23 mouse cellular contexts compared by ENCODE assay signal in genomic region chr3:152202942-152203341, GRCm38 (mm10). TPM values are rescaled to one million over a fixed set of nuclear protein-coding genes. Genes with fewer than 3 reads are reported as not detected.
DNase-seq lines count a peak whose midpoint lies in the region; ATAC-seq and TF ChIP-seq lines count a peak whose summit lies in the region.
"Had no signal": no experiment of that assay in that cellular context is flagged by ENCODE, and none has a peak within 500 bp of the region (broad histone marks: within the 10 kb centered on the region; RNA-seq: fewer than 3 reads in every experiment).

No protein-coding gene starts in this region.

- H3K27me3 ChIP-seq in CH12.LX (replicated peaks) (no peaks in the 10 kb centered on the region), MEL (ENCODE audit: control insufficient read depth in 1 of 2, insufficient read depth in 2 of 2, low read length in 2 of 2) (no peaks in the 10 kb centered on the region)
- H3K27me3 ChIP-seq: Patski had no signal

- no peak overlapping the region for H3K9ac ChIP-seq in CH12.LX (ENCODE audit: insufficient read depth, low read depth)
- H3K9ac ChIP-seq in ES-E14 (ENCODE audit: insufficient read depth, low read depth, low read length, poor library complexity, severe bottlenecking), result no peak overlapping the region
- no peak overlapping the region for H3K9ac ChIP-seq in MEL (ENCODE audit: control insufficient read depth, low read depth, low read length, poor library complexity, severe bottlenecking)

- dilution Hi-C loops in CH12.LX (cut with MboI; ENCODE audit: extremely low pct_ligation_motif_present, extremely low pct_unique_long_range_greater_than_20kb, low sequenced_read_pairs), result no loop called here

- in situ Hi-C loops in CH12.LX (cut with MboI; ENCODE audit: low pct_ligation_motif_present, low pct_unique_long_range_greater_than_20kb, low sequenced_read_pairs) (no loop called here), ES-E14 (cut with MboI; ENCODE audit: low sequenced_read_pairs in 2 of 2, unreplicated experiment in 2 of 2) (loop anchor here in 1 of 2 experiments (10.0 kb wide), 1 partner anchor 88 kb away; no protein-coding TSS in a partner anchor)

- ATAC-seq in activated CD4-positive, CD25-positive, alpha-beta regulatory T cell, adult 4 months, result no peak
- ATAC-seq: CD4-positive, CD25-positive, alpha-beta regulatory T cell, adult 4 months; Patski had no signal

- no peak for TF ChIP-seq POLR2A in CH12.LX (IDR thresholded peaks at IDR 0.05; ENCODE audit: low read depth, low read length)
- no peak for TF ChIP-seq POLR2A in MEL (IDR thresholded peaks at IDR 0.05; ENCODE audit: control insufficient read depth in 1 of 2, insufficient read depth in 1 of 2, low read depth in 1 of 2, low read length in 2 of 2, poor library complexity in 1 of 2)

- no peak overlapping the region for H3K4me2 ChIP-seq in CH12.LX (ENCODE audit: insufficient read depth, low read depth, poor library complexity, severe bottlenecking)

- H3K4me3 ChIP-seq in CH12.LX (replicated peaks in 1 of 3; ENCODE audit: low read depth in 2 of 3, low read length in 2 of 3, poor library complexity in 1 of 3), result no peak overlapping the region
- no peak overlapping the region for H3K4me3 ChIP-seq in ES-E14 (ENCODE audit: insufficient read depth in 1 of 2, low read depth in 1 of 2, low read length in 2 of 2, poor library complexity in 1 of 2, severe bottlenecking in 1 of 2)
- no peak overlapping the region for H3K4me3 ChIP-seq in MEL (ENCODE audit: control insufficient read depth in 1 of 2, insufficient read depth in 1 of 2, low read depth in 2 of 2, low read length in 2 of 2)

- no peak for TF ChIP-seq RAD21 in CH12.LX (IDR thresholded peaks at IDR 0.05; ENCODE audit: low read depth, low read length)
- TF ChIP-seq RAD21 in MEL (IDR thresholded peaks at IDR 0.05; ENCODE audit: low read depth, low read length), result no peak

- TF ChIP-seq EP300 in CH12.LX (IDR thresholded peaks at IDR 0.05; ENCODE audit: low read length) (no peak), MEL (IDR thresholded peaks at IDR 0.05; ENCODE audit: low read depth in 1 of 2, low read length in 2 of 2) (no peak)

- H3K36me3 ChIP-seq in CH12.LX (replicated peaks in 1 of 2; ENCODE audit: control insufficient read depth in 1 of 2, insufficient read depth in 1 of 2, low read length in 1 of 2) (peaks cover 4 to 18% of the 10 kb centered on the region in 2 experiments), ES-E14 (ENCODE audit: control insufficient read depth, insufficient read depth, low read length, poor library complexity, severe bottlenecking) (peaks cover 2% of the 10 kb centered on the region; the same call in 1 of the 2 replicates), MEL (ENCODE audit: control insufficient read depth in 1 of 2, insufficient read depth in 2 of 2, low read length in 2 of 2) (peaks cover 0 to 31% of the 10 kb centered on the region in 2 experiments; a peak in 2 of 4 replicates)

- DNase-seq in CH12.LX (ENCODE audit: extremely low read depth), result no peak
- DNase-seq in ES-E14 (ENCODE audit: low read depth, low spot score), result no peak
- no peak for DNase-seq in MEL (ENCODE audit: low read depth, low spot score)
- no peak for DNase-seq in kidney, adult 18-20 months
- no peak for DNase-seq in thymus, postnatal 14 days
- DNase-seq: adrenal gland, adult 2 months; adrenal gland, adult 8-10 months; adrenal gland, postnatal 10 days; adrenal gland, postnatal 14 days; adrenal gland, postnatal 25 days; adrenal gland, postnatal 36 days; B cell, adult 2 months; cerebellum, adult 11 months; cerebellum, adult 11-12 months; cerebellum, adult 18-20 months; cerebellum, adult 2 months; cerebellum, adult 8-10 months; cerebellum, adult 9-10 months; cerebellum, adult 9-11 months had no signal

- no peaks in the 10 kb centered on the region for H3K79me2 ChIP-seq in CH12.LX (replicated peaks; ENCODE audit: control insufficient read depth, extremely low read depth, insufficient read depth, poor library complexity, severe bottlenecking)
- H3K79me2 ChIP-seq in MEL (ENCODE audit: control insufficient read depth, insufficient read depth, low read length, poor library complexity), result peaks cover 4% of the 10 kb centered on the region

- H3K27ac ChIP-seq in CH12.LX (ENCODE audit: insufficient read depth, low read depth), result no peak overlapping the region
- no peak overlapping the region for H3K27ac ChIP-seq in ES-E14 (ENCODE audit: insufficient read depth, low read depth, low read length, poor library complexity, severe bottlenecking)
- no peak overlapping the region for H3K27ac ChIP-seq in MEL (ENCODE audit: control insufficient read depth, low read depth, low read length)

- TF ChIP-seq CTCF in CH12.LX (conservative IDR thresholded peaks at IDR 0.05 in 1 of 2, IDR thresholded peaks at IDR 0.05 in 1 of 2; ENCODE audit: low read depth in 2 of 2, low read length in 2 of 2), result no peak
- no peak for TF ChIP-seq CTCF in MEL (IDR thresholded peaks at IDR 0.05 in 2 of 3, conservative IDR thresholded peaks at IDR 0.05 in 1 of 3; ENCODE audit: control insufficient read depth in 1 of 3, insufficient read depth in 1 of 3, low read depth in 2 of 3, low read length in 3 of 3, poor library complexity in 1 of 3, severe bottlenecking in 1 of 3)

- H3K9me3 ChIP-seq in CH12.LX (replicated peaks; ENCODE audit: low read length) (no peaks in the 10 kb centered on the region), ES-E14 (ENCODE audit: control insufficient read depth, insufficient read depth, low read depth, low read length) (no peaks in the 10 kb centered on the region), MEL (replicated peaks; ENCODE audit: insufficient read depth, low read length) (no peaks in the 10 kb centered on the region)
- H3K9me3 ChIP-seq: G1E had no signal

- H3K4me1 ChIP-seq in CH12.LX (ENCODE audit: control insufficient read depth in 1 of 2, insufficient read depth in 2 of 2) (peaks cover 0 to 9% of the 10 kb centered on the region in 2 experiments; a peak in 2 of 4 replicates), ES-E14 (ENCODE audit: control insufficient read depth in 2 of 2, insufficient read depth in 2 of 2, low read length in 2 of 2, poor library complexity in 1 of 2) (peaks cover 0 to 3% of the 10 kb centered on the region in 2 experiments; a peak in 1 of 4 replicates), MEL (ENCODE audit: control insufficient read depth in 1 of 2, insufficient read depth in 2 of 2, low read length in 2 of 2) (peaks cover 11 to 18% of the 10 kb centered on the region in 2 experiments)

TF ChIP-seq in CH12.LX, 34 proteins besides CTCF, POLR2A, EP300 and RAD21:
- no peak for TF ChIP-seq ETS1 (conservative IDR thresholded peaks at IDR 0.05; ENCODE audit: low read depth, low read length)
- TF ChIP-seq CHD2 (IDR thresholded peaks at IDR 0.05; ENCODE audit: low read length), result 0 out of 2 replicates have a peak, but pooled peaks have one; percentile 16
- TF ChIP-seq ZNF384 (IDR thresholded peaks at IDR 0.05; ENCODE audit: low read depth, low read length), result no peak
- TF ChIP-seq MAFK (IDR thresholded peaks at IDR 0.05; ENCODE audit: insufficient replicate concordance, low read length), result peak; percentile 93

TF ChIP-seq in ES-E14, 5 proteins besides CTCF, POLR2A, EP300 and RAD21:
- TF ChIP-seq MAFK (IDR thresholded peaks at IDR 0.05; ENCODE audit: insufficient read depth, low read depth, low read length) (peak; percentile 41; the same call in 1 of the 2 replicates), ZNF384 (IDR thresholded peaks at IDR 0.05; ENCODE audit: low read depth, low read length) (no peak)

TF ChIP-seq in MEL, 35 proteins besides CTCF, POLR2A, EP300 and RAD21:
- TF ChIP-seq ZC3H11A (IDR thresholded peaks at IDR 0.05; ENCODE audit: low read depth, low read length) (no peak), ETS1 (IDR thresholded peaks at IDR 0.05; ENCODE audit: low read depth, low read length) (no peak), ZNF384 (IDR thresholded peaks at IDR 0.05; ENCODE audit: low read depth, low read length) (no peak), POLR2AphosphoS2 (IDR thresholded peaks at IDR 0.05; ENCODE audit: low read length) (no peak), MAFK (IDR thresholded peaks at IDR 0.05; ENCODE audit: borderline replicate concordance, low read depth, low read length) (peak; percentile 87; the same call in 1 of the 2 replicates), E2F4 (IDR thresholded peaks at IDR 0.05; ENCODE audit: borderline replicate concordance, low read depth, low read length) (no peak), TCF12 (IDR thresholded peaks at IDR 0.05; ENCODE audit: low read depth, low read length) (no peak), MAZ (IDR thresholded peaks at IDR 0.05; ENCODE audit: low read depth, low read length) (no peak)
TF ChIP-seq in MEL: peak in this region for 1.

RNA-seq across cellular contexts. Expression of gene Dnajb4, which starts 7.2 kb away (rescaled TPM):
- 11.7 and 14.9 TPM in 2 replicates for total RNA-seq in CH12.LX (2012; rRNA removed)
- total RNA-seq in CH12.LX (2014; rRNA removed), result 26.4 and 30.0 TPM in 2 replicates
- polyA plus RNA-seq in CH12.LX (2012; ENCODE audit: insufficient read length, low read depth), result 17.7 and 19.5 TPM in 2 replicates
- 5.9 and 8.6 TPM in 2 replicates for total RNA-seq in ES-E14 (2012; rRNA removed)
- total RNA-seq in MEL (2012; rRNA removed), result 13.3 and 14.6 TPM in 2 replicates
- polyA plus RNA-seq in MEL (2012; ENCODE audit: insufficient read depth in 1 of 2, insufficient read length in 2 of 2, low read depth in 1 of 2, low replicate concordance in 2 of 2, missing spikeins in 1 of 2), result 10 to 100 TPM in 1 of 2 experiments, not detected in 1; 10.7 TPM
- 1 to 10 TPM; 5.2 to 6.0 TPM for polyA plus RNA-seq in activated CD4-positive, CD25-positive, alpha-beta regulatory T cell, adult 4 months (2017; shearing (Covaris generic))

RNA-seq across cellular contexts. Expression of gene Fubp1, which starts 7.3 kb away (rescaled TPM):
- total RNA-seq in CH12.LX (2012; rRNA removed), result 214 and 306 TPM in 2 replicates
- 333 and 398 TPM in 2 replicates for total RNA-seq in CH12.LX (2014; rRNA removed)
- polyA plus RNA-seq in CH12.LX (2012; ENCODE audit: insufficient read length, low read depth), result 224 and 237 TPM in 2 replicates
- 242 and 244 TPM in 2 replicates for total RNA-seq in ES-E14 (2012; rRNA removed)
- 202 and 251 TPM in 2 replicates for total RNA-seq in MEL (2012; rRNA removed)
- 100 to 1,000 TPM in 1 of 2 experiments, not detected in 1; 196 TPM for polyA plus RNA-seq in MEL (2012; ENCODE audit: insufficient read depth in 1 of 2, insufficient read length in 2 of 2, low read depth in 1 of 2, low replicate concordance in 2 of 2, missing spikeins in 1 of 2)
- 100 to 1,000 TPM; 222 to 239 TPM for polyA plus RNA-seq in activated CD4-positive, CD25-positive, alpha-beta regulatory T cell, adult 4 months (2017; shearing (Covaris generic))

RNA-seq across cellular contexts. Expression of gene Gipc2, which starts 36.9 kb away (rescaled TPM):
- 0.38 TPM in 1 of 2 replicates, not detected in the other for total RNA-seq in CH12.LX (2012; rRNA removed)
- 0.24 TPM in 1 of 2 replicates, not detected in the other for total RNA-seq in CH12.LX (2014; rRNA removed)
- 1.2 and 1.7 TPM in 2 replicates for polyA plus RNA-seq in CH12.LX (2012; ENCODE audit: insufficient read length, low read depth)
- 0.76 and 0.95 TPM in 2 replicates for total RNA-seq in ES-E14 (2012; rRNA removed)
- 0.27 and 0.62 TPM in 2 replicates for total RNA-seq in MEL (2012; rRNA removed)
- polyA plus RNA-seq in MEL (2012; ENCODE audit: insufficient read depth in 1 of 2, insufficient read length in 2 of 2, low read depth in 1 of 2, low replicate concordance in 2 of 2, missing spikeins in 1 of 2), result under 1 TPM in 1 of 2 experiments, not detected in 1; 0.78 TPM
- polyA plus RNA-seq in activated CD4-positive, CD25-positive, alpha-beta regulatory T cell, adult 4 months (2017; shearing (Covaris generic)), result not detected
- polyA plus RNA-seq: CD4-positive, CD25-positive, alpha-beta regulatory T cell, adult 4 months; G1E had no signal

Comparison
In these comparisons a context has a peak if more than half of its experiments do, and no peak if none do; other contexts are left out.
1. Of the 35 proteins assayed by ChIP-seq in both MEL and CH12.LX: peak only in MEL: none; only in CH12.LX: CHD2; in both: MAFK; in neither: 33.